Mouse (Mus musculus) embryonic stem cell, embryonic (primary cell): ENCODE data around the gene 4930555G01Rik.
"Not testable (repeated sequence)": the region's sequence is repeated elsewhere in the genome, so short reads cannot be mapped to it uniquely, and the experiment has no call there.

Experiments used
- CTCF ChIA-PET, 4 experiments: fragments of 300-600 bp in 2 of 4; fragments of 350-600 bp in 2 of 4; sonication (Branson Sonifier 250); formaldehyde crosslinking; loops; one replicate each; lab custom pipeline; 2022; ENCODE audit warnings: inconsistent platforms in 2 of 4; lab: Charles Lee
- POLR2A ChIA-PET, 4 experiments: fragments of 300-600 bp in 2 of 4; fragments of 350-600 bp in 2 of 4; sonication (Branson Sonifier 250); formaldehyde crosslinking; loops; one replicate each; lab custom pipeline; 2022; ENCODE audit warnings: antibody characterized with exemption in 4 of 4, inconsistent platforms in 1 of 4; lab: Charles Lee

Gene 4930555G01Rik

GRCm38 (mm10) chr14:5050329-5050728 is at the start of gene 4930555G01Rik:
Gene 4930555G01Rik, plus strand, starts transcription at chr14:5050629.
- POLR2A ChIA-PET, CTCF ChIA-PET: not testable (repeated sequence)

DNA sequence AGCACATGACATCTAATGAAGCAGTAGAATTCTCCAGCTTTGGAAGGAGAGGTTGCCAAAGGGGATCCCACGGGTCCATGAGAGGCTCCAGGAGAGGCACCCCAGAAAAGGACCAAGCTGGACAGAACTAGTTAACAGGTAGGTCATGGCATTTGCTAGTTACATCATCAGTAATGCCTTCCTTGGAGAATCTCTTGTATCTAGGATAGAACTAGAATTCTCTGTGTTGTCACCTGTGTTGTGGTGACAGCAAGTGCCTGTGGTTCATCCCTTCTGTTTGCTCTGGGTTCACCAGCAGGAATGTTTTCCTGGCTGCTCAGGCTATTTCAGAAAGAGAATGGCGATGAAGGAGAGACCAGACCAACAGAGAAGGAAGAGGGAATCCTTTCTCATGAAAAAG is 34.8 kb upstream of the 4930555G01Rik start, which contains the start of gene Gm3298:
Gene Gm3298, plus strand, starts transcription at position 301 of the 400 bp plus-strand sequence.
- POLR2A ChIA-PET = not testable (repeated sequence)

GRCm38 (mm10) chr14:5070611-5071490 is 20.4 kb downstream of the 4930555G01Rik start, which contains the start of gene Gm8281:
Gene Gm8281, plus strand, starts transcription at chr14:5071040.
- CTCF ChIA-PET, POLR2A ChIA-PET: not testable (repeated sequence)

More for the DNA sequence above, 34.8 kb upstream of the 4930555G01Rik start, which contains the start of gene Gm3298:
- CTCF ChIA-PET = not testable (repeated sequence)
